ENCODE assay signal across 16 mouse cellular contexts in genomic region chr1:180260886-180261285, GRCm38 (mm10). TPM values are rescaled to one million over a fixed set of nuclear protein-coding genes. Genes with fewer than 3 reads are reported as not detected.
A peak's percentile ranks its signal among the peaks of the same experiment; 100 is the strongest.
DNase-seq lines count a peak whose midpoint lies in the region; ATAC-seq and TF ChIP-seq lines count a peak whose summit lies in the region.
"Had no signal": no experiment of that assay in that cellular context is flagged by ENCODE, and none has a peak within 500 bp of the region (broad histone marks: within the 10 kb centered on the region; RNA-seq: fewer than 3 reads in every experiment).

No protein-coding gene starts in this region.

- peak; percentile 26; the same call in 1 of the 2 replicates for ATAC-seq in lung, embryonic 14.5 days (ENCODE audit: insufficient read depth)
- ATAC-seq in liver, embryonic 13.5 days (ENCODE audit: low read depth): no peak
- ATAC-seq in midbrain, postnatal 0 days (ENCODE audit: low FRiP score): no peak
- ATAC-seq: intestine, embryonic 15.5 days had no signal

- peak; percentile 69 for DNase-seq in lung, embryonic 14.5 days
- DNase-seq in lung, postnatal 14 days: no peak
- peak; percentile 33 for DNase-seq in brain, adult 2 months (ENCODE audit: low read depth, low spot score)
- DNase-seq in liver, embryonic 13.5 days: no peak
- DNase-seq in monocyte, adult 2 months (ENCODE audit: low read depth in 1 of 2, low spot score in 2 of 2): peak; percentile 30 to 34
- DNase-seq in right cerebral cortex, postnatal 25 days: no peak
- no peak for DNase-seq in midbrain, postnatal 0 days (ENCODE audit: low spot score)
- DNase-seq in urinary bladder, postnatal 25 days (ENCODE audit: low spot score): no peak
- DNase-seq: cerebellum, adult 8-10 months; gastrocnemius, postnatal 36 days; heart, postnatal 14 days; thymus, postnatal 25 days had no signal

- no peaks in the 10 kb centered on the region for H3K9me3 ChIP-seq in lung, embryonic 14.5 days (ENCODE audit: low read depth, low read length)
- no peaks in the 10 kb centered on the region for H3K9me3 ChIP-seq in liver, embryonic 13.5 days (replicated peaks)
- H3K9me3 ChIP-seq in midbrain, postnatal 0 days (ENCODE audit: low read length): no peaks in the 10 kb centered on the region
- H3K9me3 ChIP-seq: intestine, embryonic 15.5 days; limb, embryonic 13.5 days had no signal

- WGBS in lung, embryonic 14.5 days: 44% methylated on average over 2 of the region's 2 CpGs
- WGBS in liver, embryonic 13.5 days (ENCODE audit: insufficient replicate concordance): 74% methylated on average over 2 of the region's 2 CpGs
- 91% methylated on average over 2 of the region's 2 CpGs for WGBS in midbrain, postnatal 0 days

- H3K9ac ChIP-seq in lung, embryonic 14.5 days: no peak overlapping the region
- H3K9ac ChIP-seq in liver, embryonic 13.5 days: no peak overlapping the region
- no peak overlapping the region for H3K9ac ChIP-seq in midbrain, postnatal 0 days (replicated peaks; ENCODE audit: low read length, poor library complexity, severe bottlenecking)
- H3K9ac ChIP-seq: hindbrain, embryonic 14.5 days; intestine, embryonic 15.5 days; limb, embryonic 13.5 days had no signal

- no peak overlapping the region for H3K27ac ChIP-seq in lung, embryonic 14.5 days (ENCODE audit: low read depth)
- peak overlapping the region; percentile 89 for H3K27ac ChIP-seq in liver, embryonic 13.5 days
- no peak overlapping the region for H3K27ac ChIP-seq in midbrain, postnatal 0 days (ENCODE audit: low read depth, low read length)
- H3K27ac ChIP-seq: hindbrain, embryonic 14.5 days; intestine, embryonic 15.5 days; limb, embryonic 13.5 days had no signal

- H3K27me3 ChIP-seq in lung, embryonic 14.5 days (ENCODE audit: insufficient read depth, low read length): no peaks in the 10 kb centered on the region
- no peaks in the 10 kb centered on the region for H3K27me3 ChIP-seq in liver, embryonic 13.5 days
- H3K27me3 ChIP-seq in midbrain, postnatal 0 days (ENCODE audit: insufficient read depth, low read length): no peaks in the 10 kb centered on the region
- H3K27me3 ChIP-seq: intestine, embryonic 15.5 days had no signal

- no peak overlapping the region for H3K4me3 ChIP-seq in lung, embryonic 14.5 days (ENCODE audit: low read depth, low read length)
- no peak overlapping the region for H3K4me3 ChIP-seq in liver, embryonic 13.5 days (replicated peaks)
- H3K4me3 ChIP-seq in midbrain, postnatal 0 days (ENCODE audit: low read depth, low read length): no peak overlapping the region
- H3K4me3 ChIP-seq: intestine, embryonic 15.5 days; limb, embryonic 13.5 days had no signal

- H3K36me3 ChIP-seq in lung, embryonic 14.5 days (ENCODE audit: insufficient read depth): no peaks in the 10 kb centered on the region
- H3K36me3 ChIP-seq in liver, embryonic 13.5 days: no peaks in the 10 kb centered on the region
- H3K36me3 ChIP-seq in midbrain, postnatal 0 days (ENCODE audit: insufficient read depth, low read length): no peaks in the 10 kb centered on the region
- H3K36me3 ChIP-seq: intestine, embryonic 15.5 days; limb, embryonic 13.5 days had no signal

- H3K4me1 ChIP-seq in lung, embryonic 14.5 days (ENCODE audit: insufficient read depth): peaks cover 7% of the 10 kb centered on the region; the same call in 1 of the 2 replicates
- peaks cover 92% of the 10 kb centered on the region for H3K4me1 ChIP-seq in liver, embryonic 13.5 days (replicated peaks)
- H3K4me1 ChIP-seq in midbrain, postnatal 0 days (ENCODE audit: insufficient read depth, low read length): no peaks in the 10 kb centered on the region

- no peak overlapping the region for H3K4me2 ChIP-seq in lung, embryonic 14.5 days
- H3K4me2 ChIP-seq in liver, embryonic 13.5 days: peak overlapping the region; percentile 66; the same call in 1 of the 2 replicates
- no peak overlapping the region for H3K4me2 ChIP-seq in midbrain, postnatal 0 days (ENCODE audit: low read depth, low read length, poor library complexity, severe bottlenecking)
- H3K4me2 ChIP-seq: heart, embryonic 11.5 days; hindbrain, embryonic 14.5 days; intestine, embryonic 15.5 days; limb, embryonic 13.5 days had no signal

- TF ChIP-seq CTCF in lung, embryonic 14.5 days (IDR thresholded peaks at IDR 0.05; ENCODE audit: low read depth): no peak
- TF ChIP-seq CTCF in midbrain, postnatal 0 days (IDR thresholded peaks at IDR 0.05): no peak

RNA-seq across cellular contexts. Expression of gene Psen2, which starts 2.4 kb away (rescaled TPM):
- 7.9 and 9.8 TPM in 2 replicates for polyA plus RNA-seq in lung, embryonic 14.5 days (2014; fragmentation: Nextera tagmentation; extraction: Ambion mirVana)
- 22.2 and 23.7 TPM in 2 replicates for polyA plus RNA-seq in liver, embryonic 13.5 days (2015; fragmentation: Nextera tagmentation; extraction: Ambion mirVana)
- total RNA-seq in midbrain, postnatal 0 days (2014; rRNA removed): 30.6 and 32.1 TPM in 2 replicates
- 22.0 and 24.5 TPM in 2 replicates for polyA plus RNA-seq in midbrain, postnatal 0 days (2015; fragmentation: Nextera tagmentation; extraction: Ambion mirVana)

Comparison
In these comparisons a context has a peak if more than half of its experiments do, and no peak if none do; other contexts are left out.
1. DNase-seq: peak in lung, embryonic 14.5 days (single experiment), brain, adult 2 months (single experiment) and monocyte, adult 2 months (2 of 2); none in lung, postnatal 14 days (single experiment), liver, embryonic 13.5 days (single experiment), right cerebral cortex, postnatal 25 days (single experiment), midbrain, postnatal 0 days (single experiment) and urinary bladder, postnatal 25 days (single experiment).